Mouse (Mus musculus) spleen, adult 12 weeks (tissue): ENCODE measurements around the gene Prkag3.

Experiments used
- DNase-seq: peaks from one replicate; pipeline ENCODE4 v3.0.0; 2022; ENCODE audit warnings: low spot score

The Prkag3 gene

GRCm38 (mm10) chr1:74759773-74760172 lies 10.8 kb upstream of the Prkag3 start:
- DNase-seq, result no peak

- DNase-seq, result no peak
Measured at GRCm38 (mm10) chr1:74754175-74754785, 5.3 kb upstream of the Prkag3 start.

GRCm38 (mm10) chr1:74753266-74753974 lies 4.4 kb upstream of the Prkag3 start:
- DNase-seq, result no peak

GRCm38 (mm10) chr1:74752833-74753232 lies 3.8 kb upstream of the Prkag3 start:
- no peak for DNase-seq

GRCm38 (mm10) chr1:74752150-74752549 lies 3.1 kb upstream of the Prkag3 start:
- DNase-seq, result no peak

- DNase-seq, result no peak
Measured at GRCm38 (mm10) chr1:74750683-74751082, 1.7 kb upstream of the Prkag3 start.

- no peak for DNase-seq
Measured at GRCm38 (mm10) chr1:74749301-74749700, 280 bp upstream of the Prkag3 start.

- DNase-seq, result no peak
Measured at GRCm38 (mm10) chr1:74747335-74747734, 1.7 kb downstream of the Prkag3 start.

- DNase-seq, result no peak
Measured at GRCm38 (mm10) chr1:74740846-74741245, 8.2 kb downstream of the Prkag3 start.

GRCm38 (mm10) chr1:74737500-74737899 lies 11.5 kb downstream of the Prkag3 start:
- no peak for DNase-seq

- no peak for DNase-seq
Measured at GRCm38 (mm10) chr1:74736977-74737376, 12.0 kb downstream of the Prkag3 start.

GRCm38 (mm10) chr1:74728446-74728845 lies 20.6 kb downstream of the Prkag3 start:
- no peak for DNase-seq

GRCm38 (mm10) chr1:74726674-74727073 lies 22.3 kb downstream of the Prkag3 start:
- no peak for DNase-seq

- no peak for DNase-seq
Measured at GRCm38 (mm10) chr1:74726114-74726513, 22.9 kb downstream of the Prkag3 start.

GRCm38 (mm10) chr1:74723748-74724147 lies 25.3 kb downstream of the Prkag3 start:
- no peak for DNase-seq

- DNase-seq, result no peak
Measured at GRCm38 (mm10) chr1:74721657-74722056, 27.4 kb downstream of the Prkag3 start.

GRCm38 (mm10) chr1:74719281-74719680 lies 29.7 kb downstream of the Prkag3 start:
- DNase-seq, result no peak

GRCm38 (mm10) chr1:74718113-74718512 lies 30.9 kb downstream of the Prkag3 start:
- DNase-seq, result no peak

- DNase-seq, result no peak
Measured at GRCm38 (mm10) chr1:74715886-74716285, 33.1 kb downstream of the Prkag3 start.

- DNase-seq, result no peak
Measured at GRCm38 (mm10) chr1:74715468-74715867, 33.6 kb downstream of the Prkag3 start.

GRCm38 (mm10) chr1:74714967-74715366 lies 34.1 kb downstream of the Prkag3 start:
- no peak for DNase-seq

GRCm38 (mm10) chr1:74713859-74714730 lies 34.9 kb downstream of the Prkag3 start:
- DNase-seq, result no peak
